23 mouse cellular contexts compared by ENCODE assay signal in genomic region chr10:126925391-126925790, GRCm38 (mm10). TPM values are rescaled to one million over a fixed set of nuclear protein-coding genes. Genes with fewer than 3 reads are reported as not detected.
DNase-seq lines count a peak whose midpoint lies in the region; ATAC-seq and TF ChIP-seq lines count a peak whose summit lies in the region.
"Had no signal": no experiment of that assay in that cellular context is flagged by ENCODE, and none has a peak within 500 bp of the region (broad histone marks: within the 10 kb centered on the region; RNA-seq: fewer than 3 reads in every experiment).

No protein-coding gene starts in this region.

- no peaks in the 10 kb centered on the region for H3K36me3 ChIP-seq in forebrain, postnatal 0 days (ENCODE audit: insufficient read depth)
- H3K36me3 ChIP-seq in forebrain, embryonic 11.5 days (ENCODE audit: control insufficient read depth, insufficient read depth, low read length) = no peaks in the 10 kb centered on the region
- H3K36me3 ChIP-seq in kidney, adult 2 months (ENCODE audit: control insufficient read depth, insufficient read depth, low read length) = no peaks in the 10 kb centered on the region
- H3K36me3 ChIP-seq: embryonic facial prominence, embryonic 15.5 days; forebrain, embryonic 10.5 days; forebrain, embryonic 15.5 days; heart, embryonic 12.5 days; hindbrain, embryonic 10.5 days; hindbrain, embryonic 15.5 days had no signal

- H3K4me1 ChIP-seq in cerebellum, adult 2 months (ENCODE audit: control insufficient read depth, insufficient read depth, low read length) = peaks cover 44% of the 10 kb centered on the region
- H3K4me1 ChIP-seq in forebrain, postnatal 0 days (ENCODE audit: insufficient read depth) = peaks cover 25% of the 10 kb centered on the region
- peaks cover 28% of the 10 kb centered on the region for H3K4me1 ChIP-seq in forebrain, embryonic 11.5 days (replicated peaks; ENCODE audit: control insufficient read depth, insufficient read depth, low read length)
- H3K4me1 ChIP-seq in kidney, adult 2 months (ENCODE audit: control insufficient read depth, insufficient read depth, low read length) = peaks cover 17% of the 10 kb centered on the region

- H3K9me3 ChIP-seq in forebrain, postnatal 0 days (ENCODE audit: low read length) = no peaks in the 10 kb centered on the region
- no peaks in the 10 kb centered on the region for H3K9me3 ChIP-seq in forebrain, embryonic 11.5 days (ENCODE audit: control insufficient read depth, low read length)
- H3K9me3 ChIP-seq: embryonic facial prominence, embryonic 15.5 days; forebrain, embryonic 15.5 days; hindbrain, embryonic 15.5 days had no signal

- no peak for TF ChIP-seq POLR2A in cerebellum, adult 2 months (IDR thresholded peaks at IDR 0.05; ENCODE audit: borderline replicate concordance, insufficient read depth, low read length)
- TF ChIP-seq POLR2A in kidney, adult 2 months (IDR thresholded peaks at IDR 0.05; ENCODE audit: low read depth, low read length) = no peak

- H3K27me3 ChIP-seq in cerebellum, adult 2 months (ENCODE audit: control insufficient read depth, insufficient read depth, low read length) = no peaks in the 10 kb centered on the region
- no peaks in the 10 kb centered on the region for H3K27me3 ChIP-seq in forebrain, postnatal 0 days (ENCODE audit: insufficient read depth, low read length)
- no peaks in the 10 kb centered on the region for H3K27me3 ChIP-seq in forebrain, embryonic 11.5 days (ENCODE audit: control insufficient read depth, insufficient read depth, low read length)
- no peaks in the 10 kb centered on the region for H3K27me3 ChIP-seq in kidney, adult 2 months (replicated peaks; ENCODE audit: control insufficient read depth, insufficient read depth, low read length)
- H3K27me3 ChIP-seq: embryonic facial prominence, embryonic 15.5 days; forebrain, embryonic 15.5 days; heart, embryonic 12.5 days; hindbrain, embryonic 15.5 days; Patski had no signal

- peak; percentile 40 to 62 for DNase-seq in cerebellum, adult 2 months
- DNase-seq in cerebellum, adult 9-10 months = no peak
- no peak for DNase-seq in forebrain, postnatal 0 days
- DNase-seq in forebrain, embryonic 11.5 days (ENCODE audit: low spot score) = no peak
- DNase-seq in kidney, adult 2 months = peak; percentile 30
- no peak for DNase-seq in kidney, adult 9 months
- DNase-seq in right cerebral cortex, postnatal 10 days (ENCODE audit: low spot score in 2 of 2) = peak; percentile 63 to 75
- DNase-seq in right cerebral cortex, postnatal 14 days = no peak
- DNase-seq: adrenal gland, adult 2 months; adrenal gland, postnatal 25 days; embryo, embryonic 11 days; gastrocnemius, postnatal 25 days; kidney, adult 18-20 months had no signal

- H3K4me2 ChIP-seq in forebrain, postnatal 0 days (ENCODE audit: low read depth) = no peak overlapping the region
- H3K4me2 ChIP-seq in forebrain, embryonic 11.5 days (ENCODE audit: low read depth, low read length, severe bottlenecking) = no peak overlapping the region
- H3K4me2 ChIP-seq: embryonic facial prominence, embryonic 15.5 days; forebrain, embryonic 15.5 days; heart, embryonic 12.5 days; hindbrain, embryonic 15.5 days had no signal

- peak overlapping the region; percentile 53 for H3K27ac ChIP-seq in cerebellum, adult 2 months (ENCODE audit: insufficient read depth, low read length)
- H3K27ac ChIP-seq in forebrain, postnatal 0 days (ENCODE audit: low read depth, low read length) = no peak overlapping the region
- H3K27ac ChIP-seq in forebrain, embryonic 11.5 days (ENCODE audit: low read depth, low read length) = no peak overlapping the region
- H3K27ac ChIP-seq in kidney, adult 2 months (ENCODE audit: insufficient read depth, low read depth, low read length) = no peak overlapping the region
- H3K27ac ChIP-seq: embryonic facial prominence, embryonic 15.5 days; forebrain, embryonic 10.5 days; forebrain, embryonic 15.5 days; hindbrain, embryonic 10.5 days; hindbrain, embryonic 15.5 days had no signal

- 0 out of 2 replicates have a peak, but pooled peaks have one; percentile 19 for ATAC-seq in forebrain, postnatal 0 days
- ATAC-seq in forebrain, embryonic 11.5 days (replicated peaks; ENCODE audit: low FRiP score) = no peak
- ATAC-seq: activated CD4-positive, CD25-positive, alpha-beta regulatory T cell, adult 4 months; forebrain, embryonic 15.5 days; inflammation-experienced regulatory T-cells, adult 6 months; Patski had no signal

- H3K9ac ChIP-seq in forebrain, postnatal 0 days = no peak overlapping the region
- H3K9ac ChIP-seq in forebrain, embryonic 11.5 days (ENCODE audit: low read length) = no peak overlapping the region
- H3K9ac ChIP-seq: embryonic facial prominence, embryonic 15.5 days; forebrain, embryonic 15.5 days; heart, embryonic 12.5 days; hindbrain, embryonic 15.5 days had no signal

- no peak overlapping the region for H3K4me3 ChIP-seq in cerebellum, adult 2 months (replicated peaks; ENCODE audit: insufficient read depth, low read depth, low read length)
- H3K4me3 ChIP-seq in forebrain, postnatal 0 days (ENCODE audit: low read depth, low read length) = no peak overlapping the region
- H3K4me3 ChIP-seq in forebrain, embryonic 11.5 days (ENCODE audit: low read depth, low read length) = no peak overlapping the region
- no peak overlapping the region for H3K4me3 ChIP-seq in kidney, adult 2 months (ENCODE audit: insufficient read depth, low read depth, low read length)
- H3K4me3 ChIP-seq: embryonic facial prominence, embryonic 15.5 days; erythroblast, embryonic 14.5 days; forebrain, embryonic 10.5 days; forebrain, embryonic 15.5 days; heart, embryonic 12.5 days; hindbrain, embryonic 10.5 days; hindbrain, embryonic 15.5 days had no signal

- no peak for TF ChIP-seq CTCF in cerebellum, adult 2 months (IDR thresholded peaks at IDR 0.05; ENCODE audit: borderline replicate concordance, insufficient read depth, low read depth, low read length)
- no peak for TF ChIP-seq CTCF in forebrain, postnatal 0 days (IDR thresholded peaks at IDR 0.05; ENCODE audit: low read depth)
- no peak for TF ChIP-seq CTCF in kidney, adult 2 months (conservative IDR thresholded peaks at IDR 0.05; ENCODE audit: insufficient read depth, insufficient read length, low read depth, low read length)

RNA-seq across cellular contexts. Expression of gene Atp23, which starts 24.2 kb away (rescaled TPM):
- 10.2 and 10.4 TPM in 2 replicates for polyA plus RNA-seq in cerebellum, adult 2 months (2012; rRNA removed)
- total RNA-seq in forebrain, postnatal 0 days (2014; rRNA removed) = 11.8 and 13.7 TPM in 2 replicates
- polyA plus RNA-seq in forebrain, postnatal 0 days (2015; fragmentation: Nextera tagmentation; extraction: Ambion mirVana) = 14.6 and 16.7 TPM in 2 replicates
- polyA plus RNA-seq in forebrain, embryonic 11.5 days (2014; fragmentation: Nextera tagmentation; extraction: Ambion mirVana) = 15.5 and 23.2 TPM in 2 replicates
- 11.2 and 14.2 TPM in 2 replicates for polyA plus RNA-seq in kidney, adult 2 months (2012; rRNA removed)

RNA-seq across cellular contexts. Expression of gene Ctdsp2, which starts 53.1 kb away (rescaled TPM):
- polyA plus RNA-seq in cerebellum, adult 2 months (2012; rRNA removed) = 96.2 and 101 TPM in 2 replicates
- 45.9 and 56.0 TPM in 2 replicates for total RNA-seq in forebrain, postnatal 0 days (2014; rRNA removed)
- polyA plus RNA-seq in forebrain, postnatal 0 days (2015; fragmentation: Nextera tagmentation; extraction: Ambion mirVana) = 12.8 and 14.4 TPM in 2 replicates
- polyA plus RNA-seq in forebrain, embryonic 11.5 days (2014; fragmentation: Nextera tagmentation; extraction: Ambion mirVana) = 58.8 and 63.2 TPM in 2 replicates
- polyA plus RNA-seq in kidney, adult 2 months (2012; rRNA removed) = 118 and 126 TPM in 2 replicates

Comparison
In these comparisons a context has a peak if more than half of its experiments do, and no peak if none do; other contexts are left out.
1. DNase-seq: peak in cerebellum, adult 2 months (2 of 2), kidney, adult 2 months (single experiment) and right cerebral cortex, postnatal 10 days (2 of 2); none in cerebellum, adult 9-10 months (single experiment), forebrain, postnatal 0 days (single experiment), forebrain, embryonic 11.5 days (single experiment), kidney, adult 9 months (single experiment) and right cerebral cortex, postnatal 14 days (single experiment).